Mouse (Mus musculus) erythroblast, adult 5-6 weeks (primary cell): ENCODE results near the gene Slc6a17. TPM values are rescaled to one million over a fixed set of nuclear protein-coding genes. Genes with fewer than 3 reads are reported as not detected.

Experiments
- ATAC-seq: replicated peaks from 2 replicates; pipeline ENCODE4 v1.8.0; 2016; ENCODE audit warnings: moderate number of reproducible peaks, mild to moderate bottlenecking, moderate TSS enrichment, inconsistent platforms; ENCODE audit not compliant: poor library complexity, low FRiP score, severe bottlenecking
- total RNA-seq, 2 experiments: library from RNA; stranded (forward) in 1 of 2; stranded (reverse) in 1 of 2; fragments of 150-400 nt in 1 of 2; fragments of 200-764, 138-1000 nt in 1 of 2; gene quantifications; 2 replicates each; pipeline versions ENCODE4 v1.2.3 to v1.2.4; 2015 to 2017; ENCODE audit warnings: low replicate concordance in 2 of 2

The Slc6a17 gene
- total RNA-seq, 2 experiments from 2014 or later, result not detected

- peak; percentile 65; the same call in 1 of the 2 replicates for ATAC-seq
These were observed 45.6 kb downstream of the Slc6a17 start for GRCm38 (mm10) chr3:107472198-107472597.

GRCm38 (mm10) chr3:107469059-107469458 lies 48.8 kb downstream of the Slc6a17 start:
- ATAC-seq, result no peak

- no peak for ATAC-seq
These were observed 49.7 kb downstream of the Slc6a17 start for GRCm38 (mm10) chr3:107468106-107468505.

- ATAC-seq, result no peak
These were observed 51.2 kb downstream of the Slc6a17 start for GRCm38 (mm10) chr3:107466577-107466976.

GRCm38 (mm10) chr3:107462160-107462559 lies 55.7 kb downstream of the Slc6a17 start:
- no peak for ATAC-seq

- ATAC-seq, result no peak
These were observed 57.9 kb downstream of the Slc6a17 start for GRCm38 (mm10) chr3:107459773-107460431.

GRCm38 (mm10) chr3:107459196-107459772 lies 58.5 kb downstream of the Slc6a17 start, which contains the start of gene Kcnc4:
Gene Kcnc4, minus strand, starts transcription at chr3:107459552.
- no peak for ATAC-seq

GRCm38 (mm10) chr3:107458528-107459195 lies 59.2 kb downstream of the Slc6a17 start:
- ATAC-seq, result no peak

- ATAC-seq, result no peak
These were observed 59.7 kb downstream of the Slc6a17 start for GRCm38 (mm10) chr3:107458104-107458503.

GRCm38 (mm10) chr3:107454280-107454679 lies 63.5 kb downstream of the Slc6a17 start:
- ATAC-seq, result no peak

GRCm38 (mm10) chr3:107446822-107447221 lies 71.0 kb downstream of the Slc6a17 start:
- no peak for ATAC-seq

- no peak for ATAC-seq
These were observed 74.0 kb downstream of the Slc6a17 start for GRCm38 (mm10) chr3:107443866-107444265.

- ATAC-seq, result no peak
These were observed 75.6 kb downstream of the Slc6a17 start for GRCm38 (mm10) chr3:107442191-107442590.

- no peak for ATAC-seq
These were observed 76.5 kb downstream of the Slc6a17 start for GRCm38 (mm10) chr3:107441306-107441705.

GRCm38 (mm10) chr3:107439280-107439679 lies 78.5 kb downstream of the Slc6a17 start:
- no peak for ATAC-seq

GRCm38 (mm10) chr3:107437666-107438065 lies 80.2 kb downstream of the Slc6a17 start:
- no peak for ATAC-seq

- ATAC-seq, result no peak
These were observed 81.4 kb downstream of the Slc6a17 start for GRCm38 (mm10) chr3:107436434-107436833.

GRCm38 (mm10) chr3:107433614-107434013 lies 84.2 kb downstream of the Slc6a17 start:
- no peak for ATAC-seq

GRCm38 (mm10) chr3:107431268-107431667 lies 86.5 kb downstream of the Slc6a17 start:
- no peak for ATAC-seq

- ATAC-seq, result no peak
These were observed 93.4 kb downstream of the Slc6a17 start for GRCm38 (mm10) chr3:107424258-107425041.
